Mouse (Mus musculus) heart, embryonic 13.5 days (tissue): ENCODE results near the gene Diaph2. TPM values are rescaled to one million over a fixed set of nuclear protein-coding genes. Genes with fewer than 3 reads are reported as not detected.
"Not testable (repeated sequence)": the region's sequence is repeated elsewhere in the genome, so short reads cannot be mapped to it uniquely, and the experiment has no call there.

Source experiments
- ATAC-seq: fragments of 200-750 bp; cut with Nextera tagmentation; 2 replicates; pipeline ENCODE4 v1.8.0; 2017; ENCODE audit warnings: moderate TSS enrichment; ENCODE audit not compliant: insufficient number of reproducible peaks, low FRiP score, low TSS enrichment; ENCODE audit errors: extremely low read depth
- H3K27ac ChIP-seq: fragments of 300-500 bp; sonication (generic); replicated peaks from 2 replicates; pipeline ENCODE4 v1.5.1; 2015; ENCODE audit warnings: moderate library complexity, mild to moderate bottlenecking, inconsistent platforms
- H3K27me3 ChIP-seq: fragments of 300-500 bp; sonication (generic); replicated peaks from 2 replicates; pipeline ENCODE4 v1.6.1; 2015; ENCODE audit warnings: mild to moderate bottlenecking, inconsistent platforms
- H3K36me3 ChIP-seq: fragments of 300-500 bp; sonication (generic); 2 replicates; pipeline ENCODE4 v1.6.1; 2015; ENCODE audit warnings: mild to moderate bottlenecking, inconsistent platforms
- H3K4me1 ChIP-seq: fragments of 300-500 bp; sonication (generic); 2 replicates; pipeline ENCODE4 v1.6.1; 2015; ENCODE audit warnings: inconsistent platforms
- H3K4me2 ChIP-seq: fragments of 300-500 bp; sonication (generic); 2 replicates; pipeline ENCODE4 v1.6.1; 2015; ENCODE audit warnings: inconsistent platforms, mild to moderate bottlenecking, moderate library complexity
- H3K4me3 ChIP-seq: fragments of 300-500 bp; sonication (generic); 2 replicates; pipeline ENCODE4 v1.5.1; 2015; ENCODE audit warnings: moderate library complexity, mild to moderate bottlenecking, inconsistent platforms
- H3K9ac ChIP-seq: fragments of 300-500 bp; sonication (generic); 2 replicates; pipeline ENCODE4 v1.6.1; 2015; ENCODE audit warnings: inconsistent platforms, mild to moderate bottlenecking, moderate library complexity
- H3K9me3 ChIP-seq: fragments of 300-500 bp; sonication (generic); 2 replicates; pipeline ENCODE4 v1.6.1; 2016; ENCODE audit warnings: inconsistent platforms
- WGBS: fragments of 180-500 bp; shearing (Covaris S2); methylation state at CpG from one replicate; pipeline ENCODE4 v1.1.7; 2015; ENCODE audit warnings: mixed read lengths; 5-methylcytosine and 5-hydroxymethylcytosine counted together
- polyA plus RNA-seq: library from polyadenylated mRNA; unstranded; fragments of >200 nt; fragmentation: Nextera tagmentation; extraction: Ambion mirVana; gene quantifications from 2 replicates; pipeline ENCODE4 v1.2.1, GENCODE M21; 2015

Diaph2 gene
- polyA plus RNA-seq, 1 experiment from 2014 or later = 5.3 TPM

- H3K9ac ChIP-seq = no peak overlapping the region
- no peaks in the 10 kb centered on the region for H3K4me1 ChIP-seq
- H3K4me2 ChIP-seq = no peak overlapping the region
- no peak overlapping the region for H3K27ac ChIP-seq
- H3K4me3 ChIP-seq = no peak overlapping the region
- ATAC-seq = no peak
- H3K27me3 ChIP-seq = no peaks in the 10 kb centered on the region
- no peaks in the 10 kb centered on the region for H3K9me3 ChIP-seq
- WGBS = 74% methylated on average over 2 of the region's 2 CpGs
- no peaks in the 10 kb centered on the region for H3K36me3 ChIP-seq
These were observed 13.1 kb downstream of the Diaph2 start for GRCm38 (mm10) chrX:129762649-129763048.

GRCm38 (mm10) chrX:129765378-129765777 is 15.8 kb downstream of the Diaph2 start:
- ATAC-seq = no peak
- Histone ChIP-seq H3K4me2 (no peak overlapping the region), H3K4me3 (no peak overlapping the region), H3K9ac (no peak overlapping the region), H3K9me3 (no peaks in the 10 kb centered on the region), H3K4me1 (no peaks in the 10 kb centered on the region), H3K27me3 (no peaks in the 10 kb centered on the region), H3K36me3 (no peaks in the 10 kb centered on the region), H3K27ac (no peak overlapping the region)
- WGBS = 55% methylated on average over 2 of the region's 2 CpGs

GRCm38 (mm10) chrX:129766811-129767210 is 17.3 kb downstream of the Diaph2 start:
- no peak overlapping the region for H3K9ac ChIP-seq
- 28% methylated on average over 1 of the region's 1 CpGs for WGBS
- ATAC-seq = no peak
- H3K36me3 ChIP-seq = no peaks in the 10 kb centered on the region
- no peaks in the 10 kb centered on the region for H3K9me3 ChIP-seq
- H3K4me2 ChIP-seq = no peak overlapping the region
- no peaks in the 10 kb centered on the region for H3K4me1 ChIP-seq
- no peak overlapping the region for H3K4me3 ChIP-seq
- H3K27me3 ChIP-seq = no peaks in the 10 kb centered on the region
- no peak overlapping the region for H3K27ac ChIP-seq

GRCm38 (mm10) chrX:129770625-129771024 is 21.1 kb downstream of the Diaph2 start:
- no peak overlapping the region for H3K9ac ChIP-seq
- no peaks in the 10 kb centered on the region for H3K4me1 ChIP-seq
- no peak overlapping the region for H3K4me2 ChIP-seq
- 50% methylated on average over 2 of the region's 2 CpGs for WGBS
- no peak for ATAC-seq
- H3K27me3 ChIP-seq = no peaks in the 10 kb centered on the region
- no peaks in the 10 kb centered on the region for H3K36me3 ChIP-seq
- H3K27ac ChIP-seq = no peak overlapping the region
- H3K4me3 ChIP-seq = no peak overlapping the region
- no peaks in the 10 kb centered on the region for H3K9me3 ChIP-seq

GRCm38 (mm10) chrX:129773556-129774255 is 24.2 kb downstream of the Diaph2 start:
- H3K36me3 ChIP-seq = no peaks in the 10 kb centered on the region
- no peak overlapping the region for H3K27ac ChIP-seq
- H3K9ac ChIP-seq = no peak overlapping the region
- ATAC-seq = no peak
- H3K4me3 ChIP-seq = no peak overlapping the region
- 71% methylated on average over 11 of the region's 11 CpGs for WGBS
- no peaks in the 10 kb centered on the region for H3K9me3 ChIP-seq
- H3K27me3 ChIP-seq = no peaks in the 10 kb centered on the region
- H3K4me2 ChIP-seq = no peak overlapping the region
- no peaks in the 10 kb centered on the region for H3K4me1 ChIP-seq

GRCm38 (mm10) chrX:129774478-129774877 is 24.9 kb downstream of the Diaph2 start:
- H3K36me3 ChIP-seq = no peaks in the 10 kb centered on the region
- no peak overlapping the region for H3K27ac ChIP-seq
- H3K4me3 ChIP-seq = no peak overlapping the region
- no peaks in the 10 kb centered on the region for H3K9me3 ChIP-seq
- ATAC-seq = no peak
- no peak overlapping the region for H3K4me2 ChIP-seq
- no peaks in the 10 kb centered on the region for H3K27me3 ChIP-seq
- no peak overlapping the region for H3K9ac ChIP-seq
- no peaks in the 10 kb centered on the region for H3K4me1 ChIP-seq
- 67% methylated on average over 3 of the region's 3 CpGs for WGBS

GRCm38 (mm10) chrX:129776761-129777160 is 27.2 kb downstream of the Diaph2 start:
- H3K27ac ChIP-seq = no peak overlapping the region
- ATAC-seq = no peak
- 82% methylated on average over 1 of the region's 1 CpGs for WGBS
- H3K9me3 ChIP-seq = no peaks in the 10 kb centered on the region
- no peak overlapping the region for H3K4me2 ChIP-seq
- H3K4me1 ChIP-seq = no peaks in the 10 kb centered on the region
- H3K36me3 ChIP-seq = no peaks in the 10 kb centered on the region
- no peak overlapping the region for H3K4me3 ChIP-seq
- no peak overlapping the region for H3K9ac ChIP-seq
- no peaks in the 10 kb centered on the region for H3K27me3 ChIP-seq

GRCm38 (mm10) chrX:129777404-129777962 is 27.9 kb downstream of the Diaph2 start:
- Histone ChIP-seq H3K4me2 (no peak overlapping the region), H3K4me3 (no peak overlapping the region), H3K27ac (no peak overlapping the region), H3K27me3 (no peaks in the 10 kb centered on the region), H3K4me1 (no peaks in the 10 kb centered on the region), H3K36me3 (no peaks in the 10 kb centered on the region), H3K9ac (no peak overlapping the region), H3K9me3 (no peaks in the 10 kb centered on the region)
- ATAC-seq = no peak
- 70% methylated on average over 4 of the region's 4 CpGs for WGBS

GRCm38 (mm10) chrX:129781844-129782243 is 32.3 kb downstream of the Diaph2 start:
- H3K9me3 ChIP-seq = no peaks in the 10 kb centered on the region
- no peak overlapping the region for H3K4me2 ChIP-seq
- no peak overlapping the region for H3K4me3 ChIP-seq
- no peak overlapping the region for H3K27ac ChIP-seq
- ATAC-seq = no peak
- no peaks in the 10 kb centered on the region for H3K4me1 ChIP-seq
- H3K9ac ChIP-seq = no peak overlapping the region
- 75% methylated on average over 2 of the region's 2 CpGs for WGBS
- H3K36me3 ChIP-seq = no peaks in the 10 kb centered on the region
- H3K27me3 ChIP-seq = no peaks in the 10 kb centered on the region

- no peak overlapping the region for H3K9ac ChIP-seq
- no peak overlapping the region for H3K4me2 ChIP-seq
- no peaks in the 10 kb centered on the region for H3K4me1 ChIP-seq
- WGBS = 82% methylated on average over 5 of the region's 5 CpGs
- no peaks in the 10 kb centered on the region for H3K27me3 ChIP-seq
- no peak overlapping the region for H3K4me3 ChIP-seq
- H3K9me3 ChIP-seq = no peaks in the 10 kb centered on the region
- ATAC-seq = no peak
- no peak overlapping the region for H3K27ac ChIP-seq
- no peaks in the 10 kb centered on the region for H3K36me3 ChIP-seq
These were observed 34.5 kb downstream of the Diaph2 start for GRCm38 (mm10) chrX:129784062-129784461.

- WGBS = 38% methylated on average over 2 of the region's 2 CpGs
- not testable (repeated sequence) for H3K4me3 ChIP-seq, H3K9ac ChIP-seq, H3K4me1 ChIP-seq, H3K4me2 ChIP-seq, ATAC-seq, H3K27me3 ChIP-seq, H3K36me3 ChIP-seq, H3K9me3 ChIP-seq, H3K27ac ChIP-seq
These were observed 50.4 kb downstream of the Diaph2 start for GRCm38 (mm10) chrX:129799920-129800319.

- 48% methylated on average over 2 of the region's 2 CpGs for WGBS
- no peak overlapping the region for H3K27ac ChIP-seq
- no peak overlapping the region for H3K4me2 ChIP-seq
- ATAC-seq = no peak
- no peaks in the 10 kb centered on the region for H3K4me1 ChIP-seq
- no peak overlapping the region for H3K4me3 ChIP-seq
- H3K36me3 ChIP-seq = no peaks in the 10 kb centered on the region
- H3K9me3 ChIP-seq = no peaks in the 10 kb centered on the region
- H3K9ac ChIP-seq = no peak overlapping the region
- H3K27me3 ChIP-seq = no peaks in the 10 kb centered on the region
These were observed 82.4 kb downstream of the Diaph2 start for GRCm38 (mm10) chrX:129831903-129832302.
